Mouse (Mus musculus) CH12.LX (cell line): Measurements from ENCODE around the gene Gpr143. TPM values are rescaled to one million over a fixed set of nuclear protein-coding genes. Genes with fewer than 3 reads are reported as not detected.
"Not testable (repeated sequence)": the region's sequence is repeated elsewhere in the genome, so short reads cannot be mapped to it uniquely, and the experiment has no call there.

Source experiments
- DNase-seq: peaks from one replicate; pipeline ENCODE4 v3.0.0-alpha.2; 2013; ENCODE audit errors: extremely low read depth
- H3K27ac ChIP-seq: 2 replicates; pipeline ENCODE4 v1.5.1; 2012; ENCODE audit warnings: low read depth, mild to moderate bottlenecking, control low read depth, moderate library complexity; ENCODE audit not compliant: insufficient read depth
- H3K27me3 ChIP-seq: replicated peaks from 2 replicates; pipeline ENCODE3; 2012; ENCODE audit warnings: inconsistent platforms
- H3K36me3 ChIP-seq, 2 experiments: replicated peaks in 1 of 2; 2 replicates each; pipeline versions ENCODE3 to v1.6.1; 2012; ENCODE audit warnings: inconsistent platforms in 1 of 2, low read length in 1 of 2, mild to moderate bottlenecking in 1 of 2, mixed read lengths in 1 of 2, moderate library complexity in 1 of 2; ENCODE audit not compliant: control insufficient read depth in 1 of 2, insufficient read depth in 1 of 2
- H3K4me1 ChIP-seq, 2 experiments: 2 replicates each; pipeline ENCODE4 v1.6.1; 2012; ENCODE audit warnings: inconsistent platforms in 1 of 2, moderate library complexity in 1 of 2; ENCODE audit not compliant: insufficient read depth in 2 of 2, control insufficient read depth in 1 of 2
- H3K4me2 ChIP-seq: 2 replicates; pipeline ENCODE4 v1.6.1; 2012; ENCODE audit warnings: low read depth, mild to moderate bottlenecking, control low read depth; ENCODE audit not compliant: poor library complexity, insufficient read depth, severe bottlenecking
- H3K4me3 ChIP-seq, 3 experiments: fragments of 150-350 bp in 1 of 3; sonication (generic) in 1 of 3; replicated peaks in 1 of 3; 2 replicates each; pipeline versions ENCODE3 to v1.5.1; 2011 to 2012; ENCODE audit warnings: low read depth in 2 of 3, low read length in 2 of 3, mild to moderate bottlenecking in 2 of 3, moderate library complexity in 2 of 3, control low read depth in 1 of 3, improper control_type of control experiment in 1 of 3, inconsistent platforms in 1 of 3, mixed read lengths in 1 of 3; ENCODE audit not compliant: poor library complexity in 1 of 3
- H3K79me2 ChIP-seq: replicated peaks from 2 replicates; pipeline ENCODE4 v1.6.1; 2012; ENCODE audit warnings: mild to moderate bottlenecking, moderate library complexity; ENCODE audit not compliant: control insufficient read depth, poor library complexity, insufficient read depth, severe bottlenecking; ENCODE audit errors: extremely low read depth
- H3K9ac ChIP-seq: 2 replicates; pipeline ENCODE4 v1.6.1; 2012; ENCODE audit warnings: low read depth, mild to moderate bottlenecking, control low read depth, moderate library complexity; ENCODE audit not compliant: insufficient read depth
- H3K9me3 ChIP-seq: replicated peaks from 2 replicates; pipeline ENCODE3; 2012; ENCODE audit warnings: low read length, inconsistent platforms, mixed read lengths
- CHD1 ChIP-seq: IDR thresholded peaks from 2 replicates; pipeline ENCODE4 v1.6.1; 2012; ENCODE audit warnings: low read depth, low read length, improper control_type of control experiment, inconsistent platforms
- CTCF ChIP-seq, 2 experiments: IDR thresholded peaks in 1 of 2; conservative IDR thresholded peaks in 1 of 2; 2 replicates each; pipeline ENCODE4 v1.5.1; 2011 to 2012; ENCODE audit warnings: low read depth in 2 of 2, low read length in 2 of 2, improper control_type of control experiment in 1 of 2, inconsistent platforms in 1 of 2, mild to moderate bottlenecking in 1 of 2, moderate library complexity in 1 of 2
- EP300 ChIP-seq: IDR thresholded peaks from 2 replicates; pipeline ENCODE4 v1.6.1; 2011; ENCODE audit warnings: low read length, improper control_type of control experiment
- HCFC1 ChIP-seq: IDR thresholded peaks from 2 replicates; pipeline ENCODE4 v1.6.1; 2012; ENCODE audit warnings: low read depth, mild to moderate bottlenecking, inconsistent platforms, low read length, improper control_type of control experiment
- KAT2A ChIP-seq: IDR thresholded peaks from 2 replicates; pipeline ENCODE4 v1.6.1; 2012; ENCODE audit warnings: low read length, improper control_type of control experiment, inconsistent platforms; ENCODE audit not compliant: insufficient replicate concordance
- MAX ChIP-seq: IDR thresholded peaks from 2 replicates; pipeline ENCODE4 v1.6.1; 2011; ENCODE audit warnings: low read length, improper control_type of control experiment
- MXI1 ChIP-seq: IDR thresholded peaks from 2 replicates; pipeline ENCODE4 v1.6.1; 2011; ENCODE audit warnings: mild to moderate bottlenecking, low read depth, low read length, improper control_type of control experiment
- NELFE ChIP-seq: IDR thresholded peaks from 2 replicates; pipeline ENCODE4 v1.6.1; 2011; ENCODE audit warnings: low read depth, low read length, improper control_type of control experiment
- NRF1 ChIP-seq: IDR thresholded peaks from 2 replicates; pipeline ENCODE4 v1.6.1; 2014; ENCODE audit warnings: low read depth, mild to moderate bottlenecking, inconsistent platforms, low read length, improper control_type of control experiment, moderate library complexity
- POLR2A ChIP-seq: IDR thresholded peaks from 2 replicates; pipeline ENCODE4 v1.6.1; 2011; ENCODE audit warnings: low read depth, mild to moderate bottlenecking, improper control_type of control experiment, low read length
- POLR2AphosphoS2 ChIP-seq: IDR thresholded peaks from 2 replicates; pipeline ENCODE4 v1.6.1; 2011; ENCODE audit warnings: low read depth, low read length, improper control_type of control experiment
- RAD21 ChIP-seq: IDR thresholded peaks from 2 replicates; pipeline ENCODE4 v1.6.1; 2011; ENCODE audit warnings: low read depth, mild to moderate bottlenecking, low read length, improper control_type of control experiment, moderate library complexity
- SMC3 ChIP-seq: IDR thresholded peaks from 2 replicates; pipeline ENCODE4 v1.6.1; 2011; ENCODE audit warnings: low read depth, low read length, improper control_type of control experiment
- TCF12 ChIP-seq: IDR thresholded peaks from 2 replicates; pipeline ENCODE4 v1.6.1; 2014; ENCODE audit warnings: low read depth, mild to moderate bottlenecking, inconsistent platforms, low read length, improper control_type of control experiment
- USF2 ChIP-seq: conservative IDR thresholded peaks from 2 replicates; pipeline ENCODE4 v1.6.1; 2011; ENCODE audit warnings: low read depth, low read length, improper control_type of control experiment
- ZNF384 ChIP-seq: IDR thresholded peaks from 2 replicates; pipeline ENCODE4 v1.6.1; 2012; ENCODE audit warnings: low read depth, low read length, improper control_type of control experiment, inconsistent platforms
- dilution Hi-C: fragments of 300-500 bp; cut with MboI; formaldehyde crosslinking; loops from 2 replicates; pipeline ENCODE4 v1.14.3; 2020; ENCODE audit warnings: low sequenced_read_pairs; ENCODE audit not compliant: extremely low pct_unique_long_range_greater_than_20kb, extremely low pct_ligation_motif_present
- in situ Hi-C: fragments of 300-500 bp; cut with MboI; formaldehyde crosslinking; loops from 3 replicates; pipeline ENCODE4 v1.14.3; 2019; ENCODE audit warnings: low sequenced_read_pairs, low pct_ligation_motif_present, low pct_unique_long_range_greater_than_20kb, mixed read lengths
- polyA plus RNA-seq: library from polyadenylated mRNA; unstranded; fragments of >175 nt; gene quantifications from 2 replicates; pipeline ENCODE4 v1.2.1, GENCODE M21; 2012; ENCODE audit warnings: low read depth; ENCODE audit not compliant: insufficient read length
- total RNA-seq, 2 experiments: library from RNA; depleted of rRNA; stranded (reverse); fragments of 300-350 nt in 1 of 2; fragments of >200 nt in 1 of 2; gene quantifications; 2 replicates each; pipeline ENCODE4 v1.2.3; 2012 to 2014

Gene Gpr143
- total and polyA plus RNA-seq, 3 experiments, result not detected

- H3K79me2 ChIP-seq, H3K9me3 ChIP-seq, H3K4me3 ChIP-seq, H3K36me3 ChIP-seq, H3K9ac ChIP-seq, in situ Hi-C loops, H3K4me2 ChIP-seq, H3K4me1 ChIP-seq, dilution Hi-C loops, H3K27me3 ChIP-seq, H3K27ac ChIP-seq, DNase-seq: not testable (repeated sequence)
- peak; percentile 65 for TF ChIP-seq RAD21
- peak; percentile 54 for TF ChIP-seq SMC3
- peak; percentile 16 to 63; a peak in 2 of 4 replicates for TF ChIP-seq CTCF (conservative IDR thresholded peaks at IDR 0.05 in 1 of 2, IDR thresholded peaks at IDR 0.05 in 1 of 2; ENCODE audit: low read depth in 2 of 2, low read length in 2 of 2)
Observed at GRCm38 (mm10) chrX:152834940-152835339, 53.2 kb downstream of the Gpr143 start.

GRCm38 (mm10) chrX:152855076-152855772 lies 73.5 kb downstream of the Gpr143 start:
- TF ChIP-seq TCF12, result no peak
- no peak for TF ChIP-seq NELFE
- no peak for TF ChIP-seq HCFC1
- TF ChIP-seq NRF1, result no peak
- TF ChIP-seq POLR2A, result no peak
- TF ChIP-seq POLR2AphosphoS2, result no peak
- TF ChIP-seq MAX, result no peak
- TF ChIP-seq USF2, result no peak
- TF ChIP-seq ZNF384, result no peak
- TF ChIP-seq EP300, result no peak
- TF ChIP-seq MXI1, result no peak
- no peak for TF ChIP-seq CHD1
- TF ChIP-seq KAT2A, result no peak
- TF ChIP-seq, all 38 proteins: peak for 0
- in situ Hi-C loops, result no loop called here

More at GRCm38 (mm10) chrX:152855076-152855772, 73.5 kb downstream of the Gpr143 start:
- no peaks in the 10 kb centered on the region for H3K79me2 ChIP-seq
- no peak overlapping the region for H3K9ac ChIP-seq
- H3K4me1 ChIP-seq, result no peaks in the 10 kb centered on the region
- dilution Hi-C loops, result no loop called here
- no peaks in the 10 kb centered on the region for H3K9me3 ChIP-seq
- no peak overlapping the region for H3K4me2 ChIP-seq
- no peak overlapping the region for H3K27ac ChIP-seq
- H3K27me3 ChIP-seq, result no peaks in the 10 kb centered on the region
- H3K4me3 ChIP-seq, result no peak overlapping the region
- DNase-seq, result no peak
- no peaks in the 10 kb centered on the region for H3K36me3 ChIP-seq

Other genes starting within 250 kb of the Gpr143 start
- not detected in 2 replicates for gene Cldn34a, start 218.6 kb upstream of the Gpr143 start, total RNA-seq (2012; rRNA removed)
- gene Cldn34a, start 218.6 kb upstream of the Gpr143 start, total RNA-seq (2014; rRNA removed), result not detected in 2 replicates
- gene Cldn34a, start 218.6 kb upstream of the Gpr143 start, polyA plus RNA-seq, result not detected in 2 replicates
- 0.04 TPM in 1 of 2 replicates, not detected in the other for gene Shroom2, start 12.5 kb upstream of the Gpr143 start, total RNA-seq (2012; rRNA removed)
- gene Shroom2, start 12.5 kb upstream of the Gpr143 start, total RNA-seq (2014; rRNA removed), result 0.09 TPM in 1 of 2 replicates, not detected in the other
- not detected in 2 replicates for gene Shroom2, start 12.5 kb upstream of the Gpr143 start, polyA plus RNA-seq
- 1.6 and 3.2 TPM in 2 replicates for gene Usp51, start 224.5 kb downstream of the Gpr143 start, total RNA-seq (2012; rRNA removed)
- gene Usp51, start 224.5 kb downstream of the Gpr143 start, total RNA-seq (2014; rRNA removed), result 3.9 and 4.2 TPM in 2 replicates
- 2.6 and 3.0 TPM in 2 replicates for gene Usp51, start 224.5 kb downstream of the Gpr143 start, polyA plus RNA-seq